Mouse (Mus musculus): ENCODE data around the gene Skil. TPM values are rescaled to one million over a fixed set of nuclear protein-coding genes. Genes with fewer than 3 reads are reported as not detected.

Gene Skil
- total and polyA plus RNA-seq, 3 experiments, result 11.1 to 18.9 (median 11.2) TPM

DNA sequence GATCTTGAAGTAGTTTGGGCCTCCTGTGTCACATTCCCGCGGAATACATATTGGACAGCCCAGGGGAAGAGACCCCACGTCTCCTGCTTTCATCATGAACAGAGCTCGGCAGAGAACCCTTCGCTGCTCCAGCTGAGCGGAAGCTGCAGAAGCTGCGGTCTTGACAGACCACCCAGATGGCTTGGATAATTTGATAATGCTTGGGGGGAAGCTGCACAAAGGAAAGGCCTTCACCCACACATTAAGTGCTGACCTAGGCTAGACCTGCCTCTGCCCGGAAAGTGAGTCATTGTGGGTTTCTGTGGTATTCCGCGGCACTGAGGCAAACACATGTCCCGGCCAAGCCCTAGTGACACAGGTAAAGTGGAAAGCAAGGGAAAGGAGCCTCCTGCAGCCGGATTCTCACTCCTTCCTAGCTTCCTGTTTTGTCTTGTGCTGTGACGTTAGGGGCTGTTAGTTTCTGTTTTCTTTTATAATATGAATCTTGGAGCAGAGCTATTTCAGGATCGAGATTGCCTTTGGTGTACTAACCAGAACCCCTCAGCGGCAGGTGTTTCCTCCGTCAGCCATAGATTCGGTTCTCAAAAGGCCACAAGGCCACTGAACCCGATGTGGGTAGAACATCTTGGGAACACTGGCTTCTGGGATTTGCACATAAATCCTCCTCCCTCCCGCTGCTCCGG lies 33.6 kb upstream of the Skil start (continued):
- TF ChIP-seq MAX (IDR thresholded peaks at IDR 0.05; ENCODE audit: low read length) (peak; percentile 82), POLR2AphosphoS2 (IDR thresholded peaks at IDR 0.05; ENCODE audit: low read depth, low read length) (no peak), ZKSCAN1 (IDR thresholded peaks at IDR 0.05; ENCODE audit: borderline replicate concordance, low read depth, low read length) (no peak), ZNF384 (IDR thresholded peaks at IDR 0.05; ENCODE audit: low read depth, low read length) (no peak), USF1 (IDR thresholded peaks at IDR 0.05; ENCODE audit: low read depth, low read length) (no peak), JUND (conservative IDR thresholded peaks at IDR 0.05; ENCODE audit: low read depth, low read length) (peak; percentile 72), CHD2 (IDR thresholded peaks at IDR 0.05; ENCODE audit: low read length) (peak; percentile 36), CHD1 (IDR thresholded peaks at IDR 0.05; ENCODE audit: low read depth, low read length) (no peak)

DNA sequence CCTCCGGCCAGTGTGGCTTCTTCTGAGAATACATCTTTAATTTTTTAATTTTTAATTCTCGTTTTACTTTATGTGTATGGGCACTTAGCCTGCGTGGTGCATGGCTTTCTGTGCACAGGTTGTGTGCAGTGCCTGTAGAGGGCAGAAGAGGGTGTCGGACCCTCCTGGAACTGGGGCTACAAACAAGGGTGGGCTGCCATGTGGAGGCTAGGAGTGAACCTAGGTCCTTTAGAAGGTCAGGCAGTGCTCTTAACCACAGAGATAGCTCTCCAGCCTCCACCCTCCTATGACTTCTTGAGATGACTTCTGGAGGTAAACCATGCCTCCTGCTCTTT lies 33.1 kb upstream of the Skil start:
- H3K9ac ChIP-seq (ENCODE audit: insufficient read depth, low read depth), result peak overlapping the region; percentile 1; the same call in 1 of the 2 replicates
- no peaks in the 10 kb centered on the region for H3K27me3 ChIP-seq (replicated peaks)
- peaks cover 2 to 18% of the 10 kb centered on the region in 2 experiments; a peak in 3 of 4 replicates for H3K4me1 ChIP-seq (ENCODE audit: control insufficient read depth in 1 of 2, insufficient read depth in 2 of 2)
- H3K4me3 ChIP-seq (replicated peaks in 1 of 3; ENCODE audit: low read depth in 2 of 3, low read length in 2 of 3, poor library complexity in 1 of 3), result peak overlapping the region in 2 of 3 experiments; percentile 34 to 48
- dilution Hi-C loops (cut with MboI; ENCODE audit: extremely low pct_ligation_motif_present, extremely low pct_unique_long_range_greater_than_20kb, low sequenced_read_pairs) (no loop called here), in situ Hi-C loops (cut with MboI; ENCODE audit: low pct_ligation_motif_present, low pct_unique_long_range_greater_than_20kb, low sequenced_read_pairs) (loop anchor here (25.0 kb wide), 1 partner anchor 176 kb away; no protein-coding TSS in a partner anchor)
- H3K9me3 ChIP-seq (replicated peaks; ENCODE audit: low read length), result no peaks in the 10 kb centered on the region
- DNase-seq (ENCODE audit: extremely low read depth), result peak; percentile 50
- TF ChIP-seq SMC3 (IDR thresholded peaks at IDR 0.05; ENCODE audit: low read depth, low read length) (peak; percentile 60), CTCF (conservative IDR thresholded peaks at IDR 0.05 in 1 of 2, IDR thresholded peaks at IDR 0.05 in 1 of 2; ENCODE audit: low read depth in 2 of 2, low read length in 2 of 2) (peak; percentile 29 to 66; a peak in 3 of 4 replicates), RAD21 (IDR thresholded peaks at IDR 0.05; ENCODE audit: low read depth, low read length) (peak; percentile 57), BHLHE40 (IDR thresholded peaks at IDR 0.05; ENCODE audit: low read depth, low read length) (no peak), IRF4 (IDR thresholded peaks at IDR 0.05; ENCODE audit: low read depth, low read length) (no peak)
- H3K79me2 ChIP-seq (replicated peaks; ENCODE audit: control insufficient read depth, extremely low read depth, insufficient read depth, poor library complexity, severe bottlenecking), result no peaks in the 10 kb centered on the region
- H3K4me2 ChIP-seq (ENCODE audit: insufficient read depth, low read depth, poor library complexity, severe bottlenecking), result peak overlapping the region; percentile 72
- no peak overlapping the region for H3K27ac ChIP-seq (ENCODE audit: insufficient read depth, low read depth)
- no peaks in the 10 kb centered on the region for H3K36me3 ChIP-seq (replicated peaks in 1 of 2; ENCODE audit: control insufficient read depth in 1 of 2, insufficient read depth in 1 of 2, low read length in 1 of 2)

DNA sequence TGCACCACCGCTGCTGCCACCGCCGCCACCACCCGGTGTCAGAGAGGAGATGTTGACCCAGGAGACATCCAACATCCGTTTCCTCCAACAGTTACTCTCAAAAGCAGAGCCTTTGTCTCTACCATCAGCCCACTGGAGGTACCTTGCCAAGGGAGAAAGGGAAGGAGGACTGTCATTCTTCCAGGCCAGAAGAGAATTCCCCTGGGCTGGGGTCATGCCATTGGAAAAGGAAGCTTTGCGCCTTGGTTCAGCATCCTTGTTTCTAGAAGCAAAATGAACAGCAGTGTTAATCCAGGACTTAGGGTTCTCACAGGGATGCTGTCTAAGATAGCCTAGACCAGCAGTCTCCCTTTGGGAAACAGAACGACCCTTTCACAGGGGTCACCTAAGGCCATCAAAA lies 32.5 kb upstream of the Skil start:
- Histone ChIP-seq H3K4me2 (ENCODE audit: insufficient read depth, low read depth, poor library complexity, severe bottlenecking) (no peak overlapping the region), H3K27ac (ENCODE audit: insufficient read depth, low read depth) (no peak overlapping the region), H3K4me1 (ENCODE audit: control insufficient read depth in 1 of 2, insufficient read depth in 2 of 2) (peaks cover 2 to 18% of the 10 kb centered on the region in 2 experiments; a peak in 3 of 4 replicates), H3K27me3 (replicated peaks) (no peaks in the 10 kb centered on the region), H3K4me3 (replicated peaks in 1 of 3; ENCODE audit: low read depth in 2 of 3, low read length in 2 of 3, poor library complexity in 1 of 3) (no peak overlapping the region), H3K9me3 (replicated peaks; ENCODE audit: low read length) (no peaks in the 10 kb centered on the region), H3K9ac (ENCODE audit: insufficient read depth, low read depth) (no peak overlapping the region), H3K36me3 (replicated peaks in 1 of 2; ENCODE audit: control insufficient read depth in 1 of 2, insufficient read depth in 1 of 2, low read length in 1 of 2) (no peaks in the 10 kb centered on the region), H3K79me2 (replicated peaks; ENCODE audit: control insufficient read depth, extremely low read depth, insufficient read depth, poor library complexity, severe bottlenecking) (no peaks in the 10 kb centered on the region)
- in situ Hi-C loops (cut with MboI; ENCODE audit: low pct_ligation_motif_present, low pct_unique_long_range_greater_than_20kb, low sequenced_read_pairs), result loop anchor here (25.0 kb wide), 1 partner anchor 175 kb away; no protein-coding TSS in a partner anchor
- dilution Hi-C loops (cut with MboI; ENCODE audit: extremely low pct_ligation_motif_present, extremely low pct_unique_long_range_greater_than_20kb, low sequenced_read_pairs), result no loop called here
- TF ChIP-seq BHLHE40 (IDR thresholded peaks at IDR 0.05; ENCODE audit: low read depth, low read length), result no peak
- no peak for TF ChIP-seq SMC3 (IDR thresholded peaks at IDR 0.05; ENCODE audit: low read depth, low read length)
- no peak for TF ChIP-seq PAX5 (IDR thresholded peaks at IDR 0.05; ENCODE audit: low read length)
- TF ChIP-seq TCF12 (IDR thresholded peaks at IDR 0.05; ENCODE audit: low read depth, low read length), result no peak
- TF ChIP-seq RAD21 (IDR thresholded peaks at IDR 0.05; ENCODE audit: low read depth, low read length), result no peak
- no peak for TF ChIP-seq NELFE (IDR thresholded peaks at IDR 0.05; ENCODE audit: low read depth, low read length)
- TF ChIP-seq ELF1 (IDR thresholded peaks at IDR 0.05; ENCODE audit: low read depth, low read length), result no peak
- TF ChIP-seq MAX (IDR thresholded peaks at IDR 0.05; ENCODE audit: low read length), result no peak
- no peak for TF ChIP-seq GABPA (IDR thresholded peaks at IDR 0.05; ENCODE audit: insufficient replicate concordance, low read depth, low read length)
- no peak for TF ChIP-seq ZC3H11A (IDR thresholded peaks at IDR 0.05; ENCODE audit: low read depth, low read length)
- no peak for TF ChIP-seq ETS1 (conservative IDR thresholded peaks at IDR 0.05; ENCODE audit: low read depth, low read length)
- no peak for TF ChIP-seq ZMIZ1 (IDR thresholded peaks at IDR 0.05; ENCODE audit: low read depth, low read length)
- no peak for TF ChIP-seq ZNF384 (IDR thresholded peaks at IDR 0.05; ENCODE audit: low read depth, low read length)
- TF ChIP-seq CHD2 (IDR thresholded peaks at IDR 0.05; ENCODE audit: low read length), result no peak
- no peak for TF ChIP-seq CHD1 (IDR thresholded peaks at IDR 0.05; ENCODE audit: low read depth, low read length)
- TF ChIP-seq IRF4 (IDR thresholded peaks at IDR 0.05; ENCODE audit: low read depth, low read length), result no peak
- no peak for TF ChIP-seq USF1 (IDR thresholded peaks at IDR 0.05; ENCODE audit: low read depth, low read length)
- no peak for TF ChIP-seq POLR2AphosphoS2 (IDR thresholded peaks at IDR 0.05; ENCODE audit: low read depth, low read length)
- TF ChIP-seq HCFC1 (IDR thresholded peaks at IDR 0.05; ENCODE audit: low read depth, low read length), result no peak
- no peak for TF ChIP-seq POLR2A (IDR thresholded peaks at IDR 0.05; ENCODE audit: low read depth, low read length)
- DNase-seq (ENCODE audit: extremely low read depth), result no peak
